Mouse (Mus musculus) CH12F3 (cell line): ENCODE measurements at regions not wholly inside any gene's neighbourhood (a gene's known extent, or its start where the extent isn't known, plus 50 kb on each side); places are given as distances from the start of the nearest gene placed in this dataset.

Experiments
- in situ Hi-C: fragments of 300-500 bp; cut with MboI; formaldehyde crosslinking; loops from 2 replicates; pipeline ENCODE4 v1.14.3; 2020; ENCODE audit warnings: low sequenced_read_pairs

- in situ Hi-C loops: no loop called here
These were observed 291.8 kb upstream of the Mpdz start for GRCm38 (mm10) chr4:81734391-81734790.

DNA sequence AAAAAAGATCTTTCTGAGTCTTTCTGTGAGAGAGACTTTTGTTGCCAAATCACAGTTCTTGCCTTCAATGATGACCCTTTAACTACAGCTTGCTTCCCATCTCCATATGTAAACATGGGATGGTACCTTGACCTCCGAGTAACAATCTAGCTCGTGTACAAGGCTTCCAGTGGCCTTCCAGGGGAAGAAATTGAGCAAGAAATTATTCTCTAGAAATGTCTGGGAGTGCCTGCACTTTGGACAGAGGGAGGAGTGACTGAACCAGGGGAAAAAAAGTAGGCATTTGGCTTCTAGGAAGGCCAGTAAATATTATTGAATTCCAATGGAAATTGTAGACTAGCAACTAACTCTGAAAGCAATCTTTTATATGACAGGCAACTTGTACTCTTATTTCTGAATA, 287.8 kb upstream of the Mpdz start:
- in situ Hi-C loops: no loop called here

DNA sequence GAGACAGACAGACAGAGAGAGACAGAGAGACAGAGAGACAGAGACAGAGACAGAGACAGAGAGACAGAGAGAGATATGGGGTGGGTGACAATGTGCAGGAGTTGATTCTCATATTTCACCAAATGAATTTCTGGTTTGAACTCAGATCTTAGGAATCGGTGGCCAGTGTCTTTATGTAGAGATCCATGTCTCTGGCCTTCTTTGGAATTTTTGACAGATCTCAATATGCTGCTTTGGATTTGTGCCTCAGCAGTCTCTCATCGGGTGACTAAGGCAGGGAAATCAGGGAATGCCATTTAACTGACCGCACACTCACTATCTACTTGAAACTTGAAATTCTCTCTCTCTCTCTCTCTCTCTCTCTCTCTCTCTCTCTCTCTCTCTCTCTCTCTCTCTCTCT, 286.3 kb upstream of the Mpdz start:
- in situ Hi-C loops: no loop called here

DNA sequence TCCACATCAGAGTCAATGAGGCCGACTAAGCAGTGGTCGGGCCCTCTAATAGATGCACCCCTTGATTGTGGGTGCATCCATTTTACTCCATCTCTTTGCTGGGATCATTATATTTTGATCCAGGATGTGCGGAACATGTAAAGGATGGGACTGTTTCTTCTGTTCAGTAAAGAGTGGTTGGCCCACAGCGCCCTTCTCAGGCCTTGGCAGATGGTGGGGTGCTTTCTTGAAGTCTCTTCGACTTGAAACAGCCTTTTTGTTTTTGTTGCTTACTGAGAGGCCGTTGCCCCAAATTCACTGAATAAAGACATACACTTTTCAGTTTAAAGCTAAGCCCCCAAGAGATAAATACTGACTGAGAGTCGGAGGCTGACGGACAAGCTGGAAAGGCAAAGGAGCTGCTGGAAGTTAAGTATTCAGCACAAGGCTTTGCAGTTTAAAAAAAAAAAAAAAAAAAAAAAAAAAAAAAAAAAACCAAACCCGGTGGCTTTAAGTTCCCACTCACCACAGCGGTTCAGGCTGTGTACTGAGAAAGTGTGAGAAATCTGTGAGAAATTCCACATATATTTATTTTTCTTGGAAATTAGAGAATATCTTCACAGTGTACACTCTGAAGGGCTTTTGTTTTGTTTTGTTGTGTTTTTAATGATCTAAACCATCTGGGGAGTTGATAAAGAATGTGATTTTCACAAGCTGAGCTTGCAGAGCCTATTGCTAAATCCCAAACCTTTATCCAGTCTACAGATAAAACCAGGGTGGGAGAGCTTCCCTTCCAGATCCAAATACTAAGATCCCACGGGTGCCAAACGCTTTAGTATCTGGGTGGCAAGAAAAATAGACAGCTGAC, 285.3 kb upstream of the Mpdz start:
- in situ Hi-C loops: no loop called here

DNA sequence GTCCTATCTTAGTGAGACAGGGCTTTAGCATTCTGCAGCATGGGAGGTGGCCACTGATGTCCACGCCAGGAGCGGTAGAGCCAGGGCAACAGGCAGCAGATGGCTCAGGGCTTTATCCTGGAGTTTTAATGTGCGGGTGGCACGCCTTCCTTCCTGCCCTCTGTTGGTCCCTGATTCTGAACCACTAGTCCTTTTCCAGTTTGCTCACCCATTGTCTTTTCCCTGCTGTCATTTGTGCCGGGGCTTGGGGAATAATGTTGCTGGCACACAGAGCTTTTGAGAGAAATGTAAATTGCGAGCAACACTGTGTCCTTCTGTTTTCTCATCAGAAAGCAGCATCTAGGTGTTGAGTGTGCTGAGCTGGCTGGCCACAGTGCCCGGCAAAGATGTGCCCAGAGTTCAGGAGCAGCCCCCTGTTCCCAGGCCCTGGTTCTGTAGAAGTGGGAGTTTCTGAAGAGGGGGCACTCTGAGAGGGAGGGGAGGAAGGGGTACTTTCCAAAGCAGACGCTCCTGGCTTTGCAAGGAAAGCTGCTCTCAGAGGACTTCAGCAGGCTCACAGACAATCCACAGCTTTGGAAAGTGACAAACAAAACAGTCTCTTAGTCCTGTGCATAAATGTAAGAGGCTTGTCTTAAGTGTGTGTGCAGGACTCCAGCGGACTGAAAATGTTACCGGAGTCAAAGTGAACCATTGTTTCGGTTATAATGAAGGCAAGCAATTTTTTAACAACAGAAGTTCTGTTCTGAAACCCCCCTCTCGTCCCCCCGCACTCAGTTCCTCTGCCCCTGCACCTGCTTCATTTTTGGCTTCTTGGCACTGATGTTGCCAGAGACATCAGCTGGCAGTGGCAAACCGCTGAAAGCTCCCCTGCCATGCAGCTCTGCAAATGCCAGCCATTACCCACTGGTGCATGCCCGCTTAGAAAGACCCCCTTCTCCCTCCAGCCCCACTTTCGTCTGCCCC, 284.4 kb upstream of the Mpdz start:
- in situ Hi-C loops: no loop called here

GRCm38 (mm10) chr4:81724751-81725150, 282.1 kb upstream of the Mpdz start:
- in situ Hi-C loops: no loop called here

GRCm38 (mm10) chr4:81712378-81712777, 269.8 kb upstream of the Mpdz start:
- in situ Hi-C loops: no loop called here

DNA sequence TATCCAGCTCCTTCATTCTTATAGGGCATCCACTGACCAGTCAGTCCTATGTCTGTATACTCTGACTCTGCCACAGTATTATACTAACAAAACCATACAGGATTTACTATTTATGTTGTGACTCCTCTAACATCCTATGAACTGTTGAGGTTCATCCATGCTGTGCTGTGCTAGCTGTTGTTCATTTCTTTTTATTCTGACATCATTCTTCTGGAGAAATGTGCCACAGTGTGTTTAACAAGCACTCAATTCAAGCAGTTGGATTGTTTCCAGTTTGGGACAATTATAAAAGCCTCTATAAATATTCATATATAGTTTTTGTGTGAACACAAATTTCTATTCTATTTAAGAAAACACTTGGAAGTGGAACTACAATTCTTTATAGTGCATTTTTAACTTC, 252.6 kb upstream of the Mpdz start:
- in situ Hi-C loops: no loop called here

DNA sequence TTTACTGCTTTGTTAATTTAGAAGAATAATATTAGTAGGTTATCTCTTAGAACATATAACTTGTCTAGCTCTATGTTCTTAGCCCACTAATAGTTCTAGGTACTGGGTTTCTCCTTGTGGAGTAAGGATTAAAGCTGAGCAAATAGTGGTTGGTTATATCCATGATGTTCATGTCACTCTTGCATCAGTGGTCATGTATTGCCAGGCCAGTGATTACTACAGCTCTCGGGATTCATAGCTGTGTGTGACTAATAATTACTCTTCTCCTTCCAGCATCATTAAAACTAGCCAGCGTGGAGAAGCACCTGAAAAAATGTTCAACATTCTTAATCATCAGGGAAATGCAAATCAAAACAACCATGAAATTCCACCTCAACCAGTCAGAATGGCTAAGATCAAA, 234.6 kb upstream of the Mpdz start:
- in situ Hi-C loops: no loop called here

- in situ Hi-C loops: no loop called here
These were observed 232.3 kb upstream of the Mpdz start for GRCm38 (mm10) chr4:81674871-81675270.

GRCm38 (mm10) chr4:81673398-81674265, 231.0 kb upstream of the Mpdz start:
- in situ Hi-C loops: no loop called here

DNA sequence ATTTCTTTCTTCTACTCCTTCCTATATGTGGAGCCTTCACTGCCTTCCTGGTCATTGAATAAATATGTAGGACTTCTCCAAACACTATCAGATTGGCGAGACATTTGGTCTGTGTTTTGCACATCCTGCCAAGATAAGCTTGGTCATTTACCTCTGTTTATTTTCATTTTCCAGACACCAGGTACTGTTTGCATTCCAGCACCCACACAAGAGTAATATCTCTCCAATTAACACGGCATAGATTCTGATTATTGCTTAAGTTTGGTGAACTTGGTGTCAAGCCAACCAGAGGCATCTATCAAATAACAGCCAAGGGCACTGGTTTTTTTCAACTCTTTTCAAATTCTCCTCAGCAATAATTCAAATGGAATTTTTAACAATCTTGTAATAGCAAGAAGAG, 229.4 kb upstream of the Mpdz start:
- in situ Hi-C loops: no loop called here

- in situ Hi-C loops: no loop called here
These were observed 226.6 kb upstream of the Mpdz start for GRCm38 (mm10) chr4:81669181-81669580.

GRCm38 (mm10) chr4:81661096-81661495, 218.5 kb upstream of the Mpdz start:
- in situ Hi-C loops: no loop called here

GRCm38 (mm10) chr4:81628496-81628828, 185.8 kb upstream of the Mpdz start:
- in situ Hi-C loops: no loop called here

- in situ Hi-C loops: no loop called here
These were observed 185.3 kb upstream of the Mpdz start for GRCm38 (mm10) chr4:81627714-81628495.

GRCm38 (mm10) chr4:81625348-81625934, 182.8 kb upstream of the Mpdz start:
- in situ Hi-C loops: no loop called here

GRCm38 (mm10) chr4:81624111-81624510, 181.5 kb upstream of the Mpdz start:
- in situ Hi-C loops: no loop called here

- in situ Hi-C loops: no loop called here
These were observed 178.9 kb upstream of the Mpdz start for GRCm38 (mm10) chr4:81621391-81622137.
